Mouse (Mus musculus) cerebellum, adult 2 months (tissue): ENCODE results near the gene Adgrl1.

ENCODE experiments used
- CTCF ChIP-seq: fragments of 200-500 bp; IDR thresholded peaks from 2 replicates; pipeline ENCODE4 v1.5.1; 2011; ENCODE audit warnings: low read depth, mild to moderate bottlenecking, control low read depth, low read length, moderate library complexity, borderline replicate concordance; ENCODE audit not compliant: insufficient read depth
- POLR2A ChIP-seq: fragments of 200-500 bp; IDR thresholded peaks from 2 replicates; pipeline ENCODE4 v1.6.1; 2011; ENCODE audit warnings: low read length, control low read depth, borderline replicate concordance; ENCODE audit not compliant: insufficient read depth

DNA sequence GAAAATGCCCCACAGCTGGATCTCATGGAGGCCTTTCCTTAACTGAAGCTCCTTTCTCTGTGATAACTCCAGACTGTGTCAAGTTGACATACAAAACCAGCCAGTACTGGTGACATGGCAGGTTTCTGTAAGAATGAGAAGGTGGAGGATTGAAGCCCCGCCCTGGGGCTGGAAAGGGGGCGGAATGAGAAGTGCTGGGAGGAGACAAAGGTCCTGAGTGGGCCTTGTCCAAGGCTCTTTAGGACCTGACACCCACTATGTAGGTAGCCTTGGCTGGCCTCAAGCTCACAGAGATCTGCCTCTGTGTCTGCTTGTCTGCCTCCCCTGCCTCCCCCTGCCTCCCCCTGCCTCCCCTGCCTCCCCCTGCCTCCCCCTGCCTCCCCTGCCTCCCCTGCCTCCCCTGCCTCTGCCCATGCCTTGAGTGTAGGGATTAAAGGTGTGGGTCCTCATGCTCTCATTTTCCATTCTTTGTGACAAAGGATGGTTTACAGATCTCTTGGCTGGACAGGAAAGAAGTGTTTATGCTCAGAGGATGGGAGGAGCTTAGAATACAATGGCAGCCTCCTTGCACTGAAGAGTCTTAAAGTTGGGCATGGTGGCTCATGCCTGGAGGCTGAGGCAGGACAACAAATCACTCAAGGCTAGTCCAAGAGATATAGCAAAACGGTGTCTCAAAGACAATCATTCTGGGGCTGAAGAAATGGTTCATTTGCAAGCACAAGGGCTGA is 46.4 kb upstream of the Adgrl1 start:
- no peak for TF ChIP-seq CTCF
- TF ChIP-seq POLR2A: no peak
